Mouse (Mus musculus) stomach, embryonic 14.5 days (tissue): Measurements from ENCODE around the gene Usb1. TPM values are rescaled to one million over a fixed set of nuclear protein-coding genes. Genes with fewer than 3 reads are reported as not detected.

ENCODE experiments used
- ATAC-seq: fragments of 200-750 bp; cut with Nextera tagmentation; 2 replicates; pipeline ENCODE4 v1.8.0; 2017; ENCODE audit warnings: low read depth, moderate TSS enrichment; ENCODE audit not compliant: insufficient number of reproducible peaks, insufficient read depth, low FRiP score
- H3K27ac ChIP-seq: fragments of 300-500 bp; sonication (generic); 2 replicates; pipeline ENCODE4 v1.5.1; 2014; ENCODE audit warnings: mild to moderate bottlenecking, low read length, moderate library complexity, mixed read lengths
- H3K27me3 ChIP-seq: fragments of 300-500 bp; sonication (generic); 2 replicates; pipeline ENCODE4 v1.6.1; 2014; ENCODE audit warnings: low read length, control low read depth, mixed read lengths; ENCODE audit not compliant: control insufficient read depth, insufficient read depth
- H3K36me3 ChIP-seq: fragments of 300-500 bp; sonication (generic); 2 replicates; pipeline ENCODE4 v1.6.1; 2014; ENCODE audit warnings: mild to moderate bottlenecking, control low read depth, low read length, moderate library complexity, mixed read lengths; ENCODE audit not compliant: control insufficient read depth, insufficient read depth
- H3K4me1 ChIP-seq: fragments of 300-500 bp; sonication (generic); 2 replicates; pipeline ENCODE4 v1.6.1; 2014; ENCODE audit warnings: low read length, control low read depth, mixed read lengths; ENCODE audit not compliant: control insufficient read depth, insufficient read depth
- H3K4me2 ChIP-seq: fragments of 300-500 bp; sonication (generic); replicated peaks from 2 replicates; pipeline ENCODE4 v1.6.1; 2014; ENCODE audit warnings: low read depth, low read length, control low read depth
- H3K4me3 ChIP-seq: fragments of 300-500 bp; sonication (generic); 2 replicates; pipeline ENCODE4 v1.5.1; 2014; ENCODE audit warnings: low read depth, low read length, control low read depth
- H3K9ac ChIP-seq: fragments of 300-500 bp; sonication (generic); replicated peaks from 2 replicates; pipeline ENCODE4 v1.6.1; 2014; ENCODE audit warnings: low read depth, mild to moderate bottlenecking, control low read depth, low read length, moderate library complexity, mixed read lengths
- H3K9me3 ChIP-seq: fragments of 300-500 bp; sonication (generic); 2 replicates; pipeline ENCODE4 v1.6.1; 2016; ENCODE audit warnings: low read depth, low read length, control low read depth; ENCODE audit not compliant: control insufficient read depth
- WGBS: fragments of 180-500 bp; shearing (Covaris S2); extraction: QIAGEN DNeasy Blood & Tissue Kit; methylation state at CpG from one replicate; pipeline ENCODE4 v1.1.7; 2014; 5-methylcytosine and 5-hydroxymethylcytosine counted together
- polyA plus RNA-seq: library from polyadenylated mRNA; unstranded; fragments of >200 nt; fragmentation: Nextera tagmentation; extraction: Ambion mirVana; gene quantifications from 2 replicates; pipeline ENCODE4 v1.2.1, GENCODE M21; 2014

The Usb1 gene
- polyA plus RNA-seq, 1 experiment from 2014 or later = 38.0 TPM

- ATAC-seq = peak; percentile 47; the same call in 1 of the 2 replicates
- Histone ChIP-seq H3K4me3 (no peak overlapping the region), H3K9ac (no peak overlapping the region), H3K36me3 (peaks cover 9% of the 10 kb centered on the region; the same call in 1 of the 2 replicates), H3K4me1 (peaks cover 11% of the 10 kb centered on the region; the same call in 1 of the 2 replicates), H3K4me2 (no peak overlapping the region), H3K9me3 (no peaks in the 10 kb centered on the region), H3K27me3 (no peaks in the 10 kb centered on the region), H3K27ac (no peak overlapping the region)
- WGBS = 11% methylated on average over 8 of the region's 8 CpGs
Measured at GRCm38 (mm10) chr8:95346643-95347545, 14.8 kb downstream of the Usb1 start.

GRCm38 (mm10) chr8:95348356-95348755 is 16.3 kb downstream of the Usb1 start:
- no peak overlapping the region for H3K4me2 ChIP-seq
- no peaks in the 10 kb centered on the region for H3K9me3 ChIP-seq
- H3K9ac ChIP-seq = no peak overlapping the region
- H3K4me1 ChIP-seq = peaks cover 11% of the 10 kb centered on the region; the same call in 1 of the 2 replicates
- ATAC-seq = no peak
- no peak overlapping the region for H3K27ac ChIP-seq
- peaks cover 9% of the 10 kb centered on the region; the same call in 1 of the 2 replicates for H3K36me3 ChIP-seq
- H3K27me3 ChIP-seq = no peaks in the 10 kb centered on the region
- H3K4me3 ChIP-seq = no peak overlapping the region
- WGBS = 86% methylated on average over 2 of the region's 2 CpGs

- Histone ChIP-seq H3K9ac (no peak overlapping the region), H3K36me3 (peaks cover 5% of the 10 kb centered on the region; the same call in 1 of the 2 replicates), H3K4me2 (no peak overlapping the region), H3K4me3 (no peak overlapping the region), H3K4me1 (peaks cover 11% of the 10 kb centered on the region; the same call in 1 of the 2 replicates), H3K9me3 (no peaks in the 10 kb centered on the region), H3K27ac (no peak overlapping the region), H3K27me3 (0 out of 2 replicates have a peak, but pooled peaks cover 2% of the 10 kb centered on the region)
- whole genome bisulfite sequencing = 56% methylated on average over 19 of the region's 19 CpGs
- no peak for ATAC-seq
Measured at GRCm38 (mm10) chr8:95348811-95349630, 16.9 kb downstream of the Usb1 start.

- Histone ChIP-seq H3K9me3 (no peaks in the 10 kb centered on the region), H3K4me2 (peak overlapping the region; percentile 76), H3K4me3 (peak overlapping the region; percentile 72), H3K36me3 (no peaks in the 10 kb centered on the region), H3K4me1 (peaks cover 11% of the 10 kb centered on the region; the same call in 1 of the 2 replicates), H3K9ac (no peak overlapping the region), H3K27me3 (0 out of 2 replicates have a peak, but pooled peaks cover 2% of the 10 kb centered on the region), H3K27ac (peak overlapping the region; percentile 81; the same call in 1 of the 2 replicates)
- peak; percentile 33; the same call in 1 of the 2 replicates for ATAC-seq
- 4% methylated on average over 15 of the region's 15 CpGs for WGBS
Measured at GRCm38 (mm10) chr8:95351461-95351860, 19.4 kb downstream of the Usb1 start.

GRCm38 (mm10) chr8:95352151-95352870 is 20.2 kb downstream of the Usb1 start, which contains the start of gene Mmp15:
Mmp15 (plus strand) TSS chr8:95352268.
- under 1% methylated on average over 67 of the region's 80 CpGs for WGBS
- H3K4me2 ChIP-seq = peak within 1 kb of the TSS; percentile 76
- 0 out of 2 replicates have a peak, but pooled peaks cover 2% of the 10 kb centered on the region for H3K27me3 ChIP-seq
- H3K4me3 ChIP-seq = peak within 1 kb of the TSS; percentile 72
- no peaks in the 10 kb centered on the region for H3K36me3 ChIP-seq
- H3K9ac ChIP-seq = peak within 1 kb of the TSS; percentile 80
- peak; percentile 82 for ATAC-seq
- H3K27ac ChIP-seq = peak within 1 kb of the TSS; percentile 81
- 0 out of 2 replicates have a peak, but pooled peaks cover 7% of the 10 kb centered on the region for H3K4me1 ChIP-seq
- no peaks in the 10 kb centered on the region for H3K9me3 ChIP-seq

- peak overlapping the region; percentile 76 for H3K4me2 ChIP-seq
- peaks cover 7% of the 10 kb centered on the region; the same call in 1 of the 2 replicates for H3K4me1 ChIP-seq
- H3K9ac ChIP-seq = peak overlapping the region; percentile 80
- 0 out of 2 replicates have a peak, but pooled peaks cover 2% of the 10 kb centered on the region for H3K27me3 ChIP-seq
- H3K36me3 ChIP-seq = no peaks in the 10 kb centered on the region
- WGBS = 3% methylated on average over 62 of the region's 62 CpGs
- ATAC-seq = peak; percentile 59
- peak overlapping the region; percentile 72 for H3K4me3 ChIP-seq
- H3K27ac ChIP-seq = peak overlapping the region; percentile 81
- no peaks in the 10 kb centered on the region for H3K9me3 ChIP-seq
Measured at GRCm38 (mm10) chr8:95352871-95353866, 21.1 kb downstream of the Usb1 start.

GRCm38 (mm10) chr8:95354606-95355005 is 22.5 kb downstream of the Usb1 start:
- Histone ChIP-seq H3K27ac (no peak overlapping the region), H3K4me3 (no peak overlapping the region), H3K4me1 (peaks cover 13% of the 10 kb centered on the region), H3K9ac (no peak overlapping the region), H3K4me2 (0 out of 2 replicates have a peak overlapping the region, but pooled peaks have one; percentile 76), H3K36me3 (no peaks in the 10 kb centered on the region), H3K9me3 (no peaks in the 10 kb centered on the region), H3K27me3 (0 out of 2 replicates have a peak, but pooled peaks cover 2% of the 10 kb centered on the region)
- 85% methylated on average over 2 of the region's 2 CpGs for WGBS
- no peak for ATAC-seq
